Mouse (Mus musculus) erythroblast, embryonic 14.5 days (primary cell): ENCODE data around the gene Cst13. TPM values are rescaled to one million over a fixed set of nuclear protein-coding genes. Genes with fewer than 3 reads are reported as not detected.

Source experiments
- H3K27me3 ChIP-seq: 2 replicates; pipeline ENCODE4 v1.6.1; 2012; ENCODE audit warnings: inconsistent platforms; ENCODE audit not compliant: control insufficient read depth
- H3K36me3 ChIP-seq: 2 replicates; pipeline ENCODE4 v1.6.1; 2012; ENCODE audit warnings: mild to moderate bottlenecking, inconsistent platforms; ENCODE audit not compliant: control insufficient read depth
- H3K4me1 ChIP-seq: 2 replicates; pipeline ENCODE4 v1.6.1; 2012; ENCODE audit warnings: inconsistent platforms; ENCODE audit not compliant: control insufficient read depth
- H3K4me3 ChIP-seq: replicated peaks from 2 replicates; pipeline ENCODE3; 2012; ENCODE audit warnings: moderate library complexity, mild to moderate bottlenecking, inconsistent platforms
- H3K9me3 ChIP-seq: 2 replicates; pipeline ENCODE4 v1.6.1; 2012; ENCODE audit warnings: low read length, inconsistent platforms, mixed read lengths; ENCODE audit not compliant: control insufficient read depth
- GATA1 ChIP-seq: IDR thresholded peaks from 2 replicates; pipeline ENCODE4 v1.6.1; 2012; ENCODE audit warnings: low read length, inconsistent platforms, mixed read lengths
- TAL1 ChIP-seq: IDR thresholded peaks from 3 replicates; pipeline ENCODE4 v1.6.1; 2012; ENCODE audit warnings: low read length, inconsistent platforms, mixed read lengths
- polyA plus RNA-seq: library from polyadenylated mRNA; stranded (reverse); fragments of >175 nt; gene quantifications from 2 replicates; pipeline ENCODE4 v1.2.3, GENCODE M21; 2012

Cst13 gene
- polyA plus RNA-seq, 1 experiment: not detected

DNA sequence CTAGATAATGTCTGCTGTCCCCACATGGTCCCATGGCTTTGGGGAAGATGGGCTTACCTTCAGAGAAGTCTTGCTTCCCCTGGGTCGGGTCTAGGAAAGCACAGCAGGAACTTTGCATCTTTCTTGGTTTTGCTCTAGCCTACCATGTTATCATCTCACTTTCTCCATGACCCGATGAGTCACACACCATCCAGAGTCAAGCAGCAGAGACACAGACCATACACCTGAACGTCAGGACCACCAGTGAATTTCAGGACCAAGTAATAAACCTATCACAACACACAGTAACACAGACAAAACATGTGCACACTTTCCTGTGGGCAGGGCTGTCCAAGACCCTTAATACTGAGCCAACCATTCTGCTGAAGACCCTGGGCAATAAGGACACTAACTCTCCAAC is 50.6 kb downstream of the Cst13 start:
- no peak overlapping the region for H3K4me3 ChIP-seq

DNA sequence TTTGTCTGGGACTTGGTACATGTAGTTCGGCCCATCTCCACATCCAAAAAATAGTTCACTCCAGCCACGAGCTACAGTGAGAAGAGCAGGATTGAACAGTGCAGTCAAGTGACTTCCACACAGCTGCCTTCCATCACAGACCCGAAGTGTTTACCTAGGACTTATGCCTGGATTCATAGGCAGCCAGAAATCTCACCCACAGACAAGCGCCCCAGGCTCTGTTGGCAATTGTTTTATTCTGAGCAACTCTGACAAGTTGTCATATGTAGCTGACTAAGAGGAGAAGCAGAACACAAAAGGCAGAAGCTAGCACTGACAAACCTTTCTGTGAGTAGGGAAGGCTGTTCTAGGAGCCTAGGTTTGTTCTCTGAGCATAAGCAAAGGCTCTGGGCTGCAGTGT is 53.0 kb downstream of the Cst13 start:
- Histone ChIP-seq H3K4me1 (peaks cover 20% of the 10 kb centered on the region), H3K9me3 (no peaks in the 10 kb centered on the region), H3K36me3 (peaks cover 7% of the 10 kb centered on the region; the same call in 1 of the 2 replicates), H3K4me3 (no peak overlapping the region), H3K27me3 (no peaks in the 10 kb centered on the region)
- TF ChIP-seq GATA1: no peak
- TF ChIP-seq TAL1: no peak

More for the DNA sequence above, 50.6 kb downstream of the Cst13 start:
- Histone ChIP-seq H3K27me3 (no peaks in the 10 kb centered on the region), H3K4me1 (peaks cover 17% of the 10 kb centered on the region), H3K36me3 (peaks cover 7% of the 10 kb centered on the region; the same call in 1 of the 2 replicates), H3K9me3 (no peaks in the 10 kb centered on the region)
- TF ChIP-seq GATA1 (no peak), TAL1 (no peak)

DNA sequence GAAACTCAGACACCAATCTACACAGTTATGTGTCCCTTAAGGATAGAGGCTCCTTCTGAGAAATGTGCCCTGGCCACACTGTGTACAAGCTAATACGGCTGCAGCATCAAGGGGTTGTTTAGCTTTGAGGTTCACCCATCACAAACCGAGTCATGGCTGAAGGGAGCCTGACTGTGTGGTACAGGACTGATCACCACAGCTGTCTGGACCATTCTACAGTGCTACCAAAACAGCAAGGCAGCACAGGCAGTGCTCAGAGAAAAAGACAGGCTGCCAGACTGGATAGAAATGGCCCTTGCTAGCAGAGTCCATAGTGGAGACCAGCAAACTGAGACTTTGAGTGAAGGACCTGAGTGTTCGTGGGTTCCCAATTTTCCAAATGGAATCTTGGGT is 54.3 kb downstream of the Cst13 start:
- no peak for TF ChIP-seq TAL1
- no peak for TF ChIP-seq GATA1
- Histone ChIP-seq H3K27me3 (no peaks in the 10 kb centered on the region), H3K4me3 (peak overlapping the region; percentile 67), H3K9me3 (no peaks in the 10 kb centered on the region), H3K36me3 (peaks cover 7% of the 10 kb centered on the region; the same call in 1 of the 2 replicates), H3K4me1 (peaks cover 20% of the 10 kb centered on the region)

DNA sequence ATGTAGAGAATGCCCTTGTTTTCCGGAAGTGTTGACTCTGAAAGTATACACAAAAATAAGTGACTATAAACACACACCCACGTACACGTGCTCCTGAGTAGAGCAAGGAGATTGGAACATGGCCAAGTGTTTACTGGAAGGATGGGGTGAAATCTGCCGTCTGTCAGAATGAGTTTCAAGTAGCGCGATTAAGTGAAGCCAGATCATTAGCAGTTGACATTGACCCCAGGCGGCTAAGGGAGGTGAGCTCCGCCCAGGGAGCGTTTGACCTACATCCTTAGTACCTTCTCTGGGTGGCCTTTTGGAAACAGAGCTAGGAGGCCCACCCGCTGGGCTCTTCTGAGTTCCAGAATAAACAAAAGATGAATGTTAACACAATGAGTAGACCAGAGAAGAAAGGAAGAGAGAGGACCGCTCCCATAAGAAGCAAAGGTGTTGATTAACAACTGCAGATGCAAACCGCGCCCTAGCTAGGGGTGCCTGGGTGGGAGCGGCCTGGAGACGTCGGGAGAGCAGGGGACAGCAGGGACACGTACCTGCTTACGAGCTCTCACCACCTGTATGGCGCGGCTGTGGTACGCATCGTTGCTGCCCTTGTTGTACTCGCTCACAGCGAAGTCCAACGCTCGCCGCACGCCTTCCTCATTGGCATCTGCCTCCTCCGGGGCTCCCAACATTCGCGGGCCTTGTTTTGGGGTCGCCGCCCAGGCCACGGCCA is 54.9 kb downstream of the Cst13 start:
- Histone ChIP-seq H3K9me3 (no peaks in the 10 kb centered on the region), H3K4me1 (peaks cover 20% of the 10 kb centered on the region), H3K36me3 (peaks cover 7% of the 10 kb centered on the region; the same call in 1 of the 2 replicates), H3K27me3 (no peaks in the 10 kb centered on the region), H3K4me3 (peak overlapping the region; percentile 67)
- TF ChIP-seq TAL1: no peak
- TF ChIP-seq GATA1: no peak

DNA sequence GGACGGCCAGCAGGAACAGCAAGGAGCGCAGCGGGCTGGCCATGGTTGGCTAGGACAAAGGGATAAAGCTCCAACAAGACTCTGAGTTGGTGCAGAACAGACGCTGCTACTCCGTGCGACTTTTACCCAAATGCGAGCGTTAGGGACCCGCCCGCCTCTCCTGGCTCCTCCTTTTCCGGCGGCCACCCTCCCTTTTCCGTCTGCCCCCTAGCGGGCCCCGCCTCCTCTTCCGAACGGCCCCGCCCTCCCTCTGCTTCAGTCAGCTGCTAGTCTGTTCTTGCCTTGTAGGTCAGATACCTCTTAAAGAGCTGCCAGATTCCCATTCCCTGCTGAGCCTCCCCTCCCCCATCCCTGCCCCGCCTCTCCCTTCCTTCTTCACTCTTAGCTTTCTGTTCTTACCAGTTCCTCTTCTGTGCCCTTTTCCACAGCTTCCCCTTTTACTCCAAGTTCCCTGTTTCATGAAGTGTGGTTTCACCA is 55.5 kb downstream of the Cst13 start, which contains the start of gene Cst3:
Gene Cst3, minus strand, starts transcription at position 358 of the 477 bp plus-strand sequence.
- H3K36me3 ChIP-seq: peaks cover 7% of the 10 kb centered on the region; the same call in 1 of the 2 replicates
- TF ChIP-seq TAL1 (no peak), GATA1 (no peak)
- H3K27me3 ChIP-seq: no peaks in the 10 kb centered on the region
- no peaks in the 10 kb centered on the region for H3K9me3 ChIP-seq
- H3K4me3 ChIP-seq: peak within 1 kb of the TSS; percentile 67
- H3K4me1 ChIP-seq: peaks cover 20% of the 10 kb centered on the region

DNA sequence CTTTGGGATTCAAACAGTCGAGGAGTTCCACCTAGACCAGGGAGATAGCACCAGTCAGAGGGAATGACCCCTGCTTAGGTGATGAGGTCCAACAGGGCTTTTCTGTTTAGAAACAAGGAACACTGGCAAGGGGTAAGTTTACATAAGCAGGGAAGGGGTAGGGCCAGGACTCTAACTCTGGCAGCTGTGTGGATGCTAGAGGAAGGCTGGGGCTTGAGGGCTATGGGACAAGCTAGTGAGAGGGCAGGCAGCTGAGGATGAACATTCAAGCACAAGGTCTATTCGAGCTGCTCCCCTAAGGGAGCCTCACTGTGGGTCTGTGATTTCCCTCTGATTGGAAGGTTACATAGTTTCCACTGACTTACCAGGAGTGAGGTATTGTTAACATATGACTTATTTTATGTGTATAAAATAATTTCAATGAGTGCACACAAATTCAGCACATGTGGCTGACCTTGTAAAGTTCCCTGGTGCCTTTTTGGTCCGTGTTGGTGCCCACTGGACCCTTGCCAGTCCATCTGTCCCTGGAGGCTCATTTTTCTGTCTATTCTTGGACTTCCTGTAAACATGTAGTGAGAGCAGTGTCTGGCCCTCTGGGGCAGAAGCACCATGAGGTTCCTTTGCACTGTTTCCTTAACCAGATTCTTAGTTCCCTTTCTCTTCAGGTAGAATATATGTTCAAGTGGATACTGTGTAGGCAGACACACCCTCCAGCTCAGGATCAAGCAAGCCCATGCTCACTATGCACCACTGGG is 57.3 kb downstream of the Cst13 start:
- Histone ChIP-seq H3K27me3 (no peaks in the 10 kb centered on the region), H3K4me3 (no peak overlapping the region), H3K36me3 (peaks cover 1% of the 10 kb centered on the region; the same call in 1 of the 2 replicates), H3K9me3 (no peaks in the 10 kb centered on the region), H3K4me1 (peaks cover 20% of the 10 kb centered on the region)
- no peak for TF ChIP-seq TAL1
- no peak for TF ChIP-seq GATA1

DNA sequence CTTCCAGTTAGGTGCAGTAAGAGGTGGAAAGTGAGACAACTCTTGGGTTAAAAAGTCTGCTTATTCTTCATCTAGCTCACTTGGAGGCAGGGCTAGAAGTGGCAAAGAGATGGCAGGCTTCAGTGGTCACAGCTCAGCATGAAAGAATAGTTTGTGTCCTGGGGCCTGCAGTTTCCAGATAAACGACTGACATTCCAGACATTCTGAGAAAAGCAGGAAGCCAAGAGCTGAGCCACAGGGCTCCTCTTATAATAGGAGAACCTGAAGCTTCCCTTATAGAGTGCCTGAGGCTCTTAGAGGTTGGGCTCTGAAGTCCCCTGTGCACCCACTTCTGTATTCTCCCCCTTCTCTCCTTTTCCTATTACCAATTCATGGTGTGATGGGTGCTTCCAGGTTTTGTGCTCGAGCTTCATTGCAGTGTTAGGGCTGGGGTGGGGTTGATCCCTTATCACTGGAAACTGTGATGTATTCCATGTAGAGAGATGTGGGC is 58.8 kb downstream of the Cst13 start:
- Histone ChIP-seq H3K9me3 (no peaks in the 10 kb centered on the region), H3K4me3 (no peak overlapping the region), H3K27me3 (no peaks in the 10 kb centered on the region), H3K4me1 (peaks cover 20% of the 10 kb centered on the region), H3K36me3 (no peaks in the 10 kb centered on the region)
- TF ChIP-seq TAL1 (no peak), GATA1 (no peak)

DNA sequence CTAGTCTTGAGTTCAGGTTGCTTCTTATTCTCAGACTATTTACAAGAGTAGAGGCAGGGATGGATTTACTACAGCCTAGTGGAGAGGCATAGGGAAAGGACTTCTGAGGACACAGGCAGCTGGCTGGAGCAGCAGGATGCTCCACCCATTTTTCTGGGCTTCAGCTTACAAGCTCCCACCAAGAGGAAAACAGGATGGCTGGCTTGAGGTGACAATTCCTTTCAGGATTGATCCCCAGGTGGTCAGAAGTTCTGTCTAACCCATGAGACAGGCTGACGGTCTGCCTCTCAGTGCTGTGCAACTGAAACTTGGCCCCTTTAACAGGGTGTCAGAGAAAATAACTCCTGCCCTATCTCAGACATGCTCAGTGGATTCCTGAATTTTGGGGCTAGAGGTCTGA is 59.3 kb downstream of the Cst13 start:
- no peak for TF ChIP-seq TAL1
- no peak for TF ChIP-seq GATA1
- H3K36me3 ChIP-seq: no peaks in the 10 kb centered on the region
- no peak overlapping the region for H3K4me3 ChIP-seq
- H3K4me1 ChIP-seq: peaks cover 15% of the 10 kb centered on the region
- H3K27me3 ChIP-seq: no peaks in the 10 kb centered on the region
- no peaks in the 10 kb centered on the region for H3K9me3 ChIP-seq

Other genes with a start within 250 kb of the Cst13 start
- gene Nxt1, start 147.5 kb upstream of the Cst13 start, polyA plus RNA-seq: 4.3 and 4.6 TPM in 2 replicates
- 0.06 and 0.09 TPM in 2 replicates for gene Gzf1, start 139.1 kb upstream of the Cst13 start, polyA plus RNA-seq
- gene Napb, start 87.6 kb upstream of the Cst13 start, polyA plus RNA-seq: not detected in 2 replicates
- not detected in 2 replicates for gene Cstl1, start 69.7 kb upstream of the Cst13 start, polyA plus RNA-seq
- not detected in 2 replicates for gene Cst11, start 48.6 kb upstream of the Cst13 start, polyA plus RNA-seq
- gene 8030411F24Rik, start 38.1 kb upstream of the Cst13 start, polyA plus RNA-seq: not detected in 2 replicates
- not detected in 2 replicates for gene Cst12, start 30.7 kb upstream of the Cst13 start, polyA plus RNA-seq
- gene Cst8, start 21.3 kb upstream of the Cst13 start, polyA plus RNA-seq: not detected in 2 replicates
- not detected in 2 replicates for gene Cst9, start 15.1 kb downstream of the Cst13 start, polyA plus RNA-seq
- gene 9230104L09Rik, start 45.0 kb downstream of the Cst13 start, polyA plus RNA-seq: not detected in 2 replicates
- 7.4 and 8.3 TPM in 2 replicates for gene Cst3, start 55.6 kb downstream of the Cst13 start, polyA plus RNA-seq
- not detected in 2 replicates for gene Gm1330, start 183.2 kb downstream of the Cst13 start, polyA plus RNA-seq
- gene Gm10750, start 197.2 kb downstream of the Cst13 start, polyA plus RNA-seq: not detected in 2 replicates